Mouse (Mus musculus) heart, embryonic 16.5 days (tissue): Measurements from ENCODE around the gene Ssr2. TPM values are rescaled to one million over a fixed set of nuclear protein-coding genes. Genes with fewer than 3 reads are reported as not detected.
"Not testable (repeated sequence)": the region's sequence is repeated elsewhere in the genome, so short reads cannot be mapped to it uniquely, and the experiment has no call there.

ENCODE experiments used
- ATAC-seq: fragments of 200-750 bp; cut with Nextera tagmentation; replicated peaks from 2 replicates; pipeline ENCODE4 v1.8.0; 2017; ENCODE audit warnings: moderate number of reproducible peaks; ENCODE audit not compliant: insufficient read depth, low FRiP score; ENCODE audit errors: extremely low read depth
- H3K27ac ChIP-seq: fragments of 300-500 bp; sonication (generic); 2 replicates; pipeline ENCODE4 v1.5.1; 2014; ENCODE audit warnings: mild to moderate bottlenecking, low read length, control low read depth, moderate library complexity
- H3K27me3 ChIP-seq: fragments of 300-500 bp; sonication (generic); 2 replicates; pipeline ENCODE4 v1.6.1; 2014; ENCODE audit warnings: low read length, mixed read lengths; ENCODE audit not compliant: control insufficient read depth, insufficient read depth
- H3K36me3 ChIP-seq: fragments of 300-500 bp; sonication (generic); 2 replicates; pipeline ENCODE4 v1.6.1; 2014; ENCODE audit not compliant: control insufficient read depth, insufficient read depth
- H3K4me1 ChIP-seq: fragments of 300-500 bp; sonication (generic); 2 replicates; pipeline ENCODE4 v1.6.1; 2014; ENCODE audit warnings: low read length, mixed read lengths; ENCODE audit not compliant: control insufficient read depth, insufficient read depth
- H3K4me2 ChIP-seq: fragments of 300-500 bp; sonication (generic); 2 replicates; pipeline ENCODE4 v1.6.1; 2014; ENCODE audit warnings: low read depth, mild to moderate bottlenecking, control low read depth, low read length
- H3K4me3 ChIP-seq: fragments of 300-500 bp; sonication (generic); 2 replicates; pipeline ENCODE4 v1.5.1; 2014; ENCODE audit warnings: mild to moderate bottlenecking, control low read depth, low read length
- H3K9ac ChIP-seq: fragments of 300-500 bp; sonication (generic); 2 replicates; pipeline ENCODE4 v1.6.1; 2014; ENCODE audit warnings: low read length, control low read depth
- H3K9me3 ChIP-seq: fragments of 300-500 bp; sonication (generic); replicated peaks from 2 replicates; pipeline ENCODE4 v1.6.1; 2016; ENCODE audit warnings: low read length; ENCODE audit not compliant: control insufficient read depth
- WGBS: fragments of 180-500 bp; shearing (Covaris S2); extraction: QIAGEN DNeasy Blood & Tissue Kit; methylation state at CpG from one replicate; pipeline ENCODE4 v1.1.7; 2014; 5-methylcytosine and 5-hydroxymethylcytosine counted together
- polyA plus RNA-seq: library from polyadenylated mRNA; unstranded; fragments of >200 nt; fragmentation: Nextera tagmentation; extraction: Ambion mirVana; gene quantifications from 2 replicates; pipeline ENCODE4 v1.2.1, GENCODE M21; 2015

The Ssr2 gene
- polyA plus RNA-seq, 1 experiment from 2014 or later, result 136 TPM

DNA sequence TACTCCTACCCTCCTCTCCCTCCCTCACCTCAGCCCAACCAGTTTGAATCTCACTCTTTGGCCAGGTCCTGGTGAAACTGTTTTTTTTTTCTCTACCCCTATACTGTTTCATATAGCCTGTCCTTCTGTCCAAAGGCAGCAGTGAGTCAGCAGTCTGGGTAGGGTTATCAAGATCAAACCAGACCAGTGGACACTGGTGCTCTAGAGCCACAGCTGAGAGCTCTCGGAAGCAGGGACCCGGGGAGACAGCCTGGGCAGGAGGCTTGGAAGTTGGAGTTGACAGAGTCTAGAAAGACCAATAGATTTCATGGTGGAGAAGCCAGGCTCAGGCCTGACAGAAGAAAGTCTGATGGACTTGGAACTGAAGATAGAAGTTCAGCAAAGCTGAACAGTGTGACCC is 7.1 kb upstream of the Ssr2 start:
- no peak for ATAC-seq
- Histone ChIP-seq H3K4me2 (no peak overlapping the region), H3K27ac (no peak overlapping the region), H3K9ac (no peak overlapping the region), H3K9me3 (no peaks in the 10 kb centered on the region), H3K4me3 (no peak overlapping the region), H3K36me3 (peaks cover 55% of the 10 kb centered on the region), H3K27me3 (no peaks in the 10 kb centered on the region), H3K4me1 (0 out of 2 replicates have a peak, but pooled peaks cover 3% of the 10 kb centered on the region)
- 90% methylated on average over 2 of the region's 2 CpGs for WGBS

DNA sequence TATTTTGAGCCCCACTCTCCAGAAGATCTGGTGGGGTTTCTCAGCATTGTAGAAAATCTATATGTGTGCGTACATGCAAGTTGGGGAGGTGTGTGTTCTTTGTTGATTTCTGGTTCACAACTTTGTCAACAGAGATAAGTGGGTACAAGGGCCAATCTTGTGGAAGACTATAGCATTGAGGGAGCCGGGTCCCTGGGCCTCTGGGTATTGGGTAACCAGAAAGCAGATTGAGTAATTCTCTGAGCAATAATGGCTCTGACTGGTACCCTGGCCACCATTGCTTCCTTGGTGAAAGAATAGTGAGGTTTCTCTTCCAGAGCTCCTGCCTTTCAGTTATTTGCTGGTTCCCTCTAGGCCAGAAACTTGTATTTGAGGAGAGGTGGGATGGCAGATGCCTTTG is 6.6 kb upstream of the Ssr2 start:
- Histone ChIP-seq H3K4me1 (0 out of 2 replicates have a peak, but pooled peaks cover 3% of the 10 kb centered on the region), H3K27me3 (no peaks in the 10 kb centered on the region), H3K9ac (no peak overlapping the region), H3K4me2 (no peak overlapping the region), H3K9me3 (no peaks in the 10 kb centered on the region), H3K36me3 (peaks cover 52% of the 10 kb centered on the region), H3K4me3 (no peak overlapping the region), H3K27ac (no peak overlapping the region)
- ATAC-seq, result no peak
- 94% methylated on average over 2 of the region's 2 CpGs for WGBS

DNA sequence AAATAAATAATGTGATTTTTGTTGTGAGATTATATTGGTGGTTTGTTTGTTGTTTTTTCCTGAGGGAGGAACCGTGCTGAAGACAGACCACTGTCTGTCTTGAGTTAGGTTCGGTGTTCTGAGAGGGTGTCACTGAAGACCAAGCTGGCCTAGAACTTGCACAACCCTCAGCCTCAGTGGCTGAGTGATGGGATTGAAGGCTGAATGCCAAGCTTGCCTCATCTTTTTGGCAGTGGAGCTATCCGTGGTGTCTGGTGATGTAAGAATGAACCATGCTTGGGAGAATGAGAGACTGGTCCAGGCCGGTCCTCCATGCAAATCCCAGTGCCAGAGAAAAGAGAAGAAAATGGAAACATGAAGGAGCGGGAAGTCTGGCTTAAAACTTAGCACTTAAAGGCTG is 6.0 kb upstream of the Ssr2 start:
- Histone ChIP-seq H3K27ac (no peak overlapping the region), H3K9me3 (no peaks in the 10 kb centered on the region), H3K4me2 (no peak overlapping the region), H3K36me3 (peaks cover 46% of the 10 kb centered on the region), H3K4me3 (no peak overlapping the region), H3K4me1 (0 out of 2 replicates have a peak, but pooled peaks cover 3% of the 10 kb centered on the region), H3K9ac (no peak overlapping the region), H3K27me3 (no peaks in the 10 kb centered on the region)
- 85% methylated on average over 5 of the region's 5 CpGs for WGBS
- no peak for ATAC-seq

DNA sequence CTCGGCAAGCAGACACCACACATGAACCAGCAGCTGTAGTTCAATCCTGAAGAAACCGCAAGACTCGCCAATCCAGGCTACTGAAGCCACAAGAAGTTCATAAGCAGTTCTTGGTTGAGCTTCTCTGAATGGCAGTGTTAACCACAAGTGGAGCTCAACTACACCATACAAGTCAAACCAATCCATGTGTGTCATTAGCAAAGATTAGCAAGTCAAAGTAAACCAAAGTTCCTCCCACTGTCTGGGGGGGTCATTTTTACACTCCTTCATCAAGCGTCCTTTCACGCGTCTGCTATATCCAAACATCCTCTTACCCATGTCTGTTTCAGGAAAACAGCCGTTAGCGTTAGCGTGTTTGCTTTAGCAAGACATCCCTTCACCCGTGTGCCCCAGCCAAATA is 5.3 kb upstream of the Ssr2 start:
- H3K4me2 ChIP-seq, result no peak overlapping the region
- 0 out of 2 replicates have a peak, but pooled peaks cover 3% of the 10 kb centered on the region for H3K4me1 ChIP-seq
- no peak overlapping the region for H3K4me3 ChIP-seq
- H3K9me3 ChIP-seq, result no peaks in the 10 kb centered on the region
- 89% methylated on average over 10 of the region's 10 CpGs for WGBS
- H3K27ac ChIP-seq, result no peak overlapping the region
- no peak overlapping the region for H3K9ac ChIP-seq
- H3K36me3 ChIP-seq, result peaks cover 40% of the 10 kb centered on the region
- no peaks in the 10 kb centered on the region for H3K27me3 ChIP-seq
- ATAC-seq, result no peak

DNA sequence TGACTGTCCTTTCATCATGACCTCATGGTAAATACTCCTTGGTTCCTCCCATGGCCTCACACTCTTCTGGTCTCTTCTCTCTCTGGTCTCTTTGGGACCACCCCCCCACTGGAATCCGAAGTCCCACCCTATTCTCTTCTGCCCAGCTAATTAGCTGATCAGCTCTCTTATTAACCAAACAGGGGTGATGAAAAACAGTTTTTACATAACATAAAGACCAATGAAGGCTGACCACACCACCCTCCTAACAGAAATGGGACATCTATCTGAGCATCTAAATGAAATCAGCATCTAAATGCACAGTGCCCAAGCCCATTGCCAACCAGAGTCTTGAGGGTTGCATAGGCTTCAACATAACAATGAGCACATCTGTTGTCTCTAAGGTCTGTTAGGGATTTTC is 3.8 kb upstream of the Ssr2 start:
- Histone ChIP-seq H3K27ac (no peak overlapping the region), H3K36me3 (peaks cover 26% of the 10 kb centered on the region), H3K4me3 (no peak overlapping the region), H3K4me1 (no peaks in the 10 kb centered on the region), H3K9me3 (no peaks in the 10 kb centered on the region), H3K27me3 (no peaks in the 10 kb centered on the region), H3K9ac (no peak overlapping the region), H3K4me2 (no peak overlapping the region)
- 92% methylated on average over 1 of the region's 1 CpGs for WGBS
- no peak for ATAC-seq

DNA sequence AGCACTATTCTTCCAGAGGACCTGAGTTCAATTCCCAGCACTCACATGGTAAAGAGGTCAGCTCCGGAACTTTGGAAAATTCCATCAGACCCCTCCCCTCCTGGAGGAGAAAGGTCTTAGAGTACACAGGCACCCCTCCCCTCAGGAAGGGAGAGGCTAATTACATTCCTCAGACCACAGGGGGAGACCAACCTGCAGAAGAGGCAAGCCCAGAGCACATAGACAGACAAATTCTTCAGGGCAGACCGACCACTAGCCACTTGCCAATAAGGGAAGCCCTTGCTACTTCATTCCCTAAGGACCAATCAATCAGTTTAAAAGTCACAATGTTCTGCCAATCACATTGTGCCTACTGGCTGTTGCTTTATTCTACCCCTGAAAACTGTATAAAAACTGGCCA is 2.8 kb upstream of the Ssr2 start:
- peaks cover 20% of the 10 kb centered on the region for H3K36me3 ChIP-seq
- ATAC-seq, result no peak
- H3K4me2 ChIP-seq, result no peak overlapping the region
- no peaks in the 10 kb centered on the region for H3K9me3 ChIP-seq
- no peaks in the 10 kb centered on the region for H3K4me1 ChIP-seq
- H3K27me3 ChIP-seq, result no peaks in the 10 kb centered on the region
- 65% methylated on average over 2 of the region's 2 CpGs for WGBS
- no peak overlapping the region for H3K4me3 ChIP-seq
- no peak overlapping the region for H3K9ac ChIP-seq
- no peak overlapping the region for H3K27ac ChIP-seq

DNA sequence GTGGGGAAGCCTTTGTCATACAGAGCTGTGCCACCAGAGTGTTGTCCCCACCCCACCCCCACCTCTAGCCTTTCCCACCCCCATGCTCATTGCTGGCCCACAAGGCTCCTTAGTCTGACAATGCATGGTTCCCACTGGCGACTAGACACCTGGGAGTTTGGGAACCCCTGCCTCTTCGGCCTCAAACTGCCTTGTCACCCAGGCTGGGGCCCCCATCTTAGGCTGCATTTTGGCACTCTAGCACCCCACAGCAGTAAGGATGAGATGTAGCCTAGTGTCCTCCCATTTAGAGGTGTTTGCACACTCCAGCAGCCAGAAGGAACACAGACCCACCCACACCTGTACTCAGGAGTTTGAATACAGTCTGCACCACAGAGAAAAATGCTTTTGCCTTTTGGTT is 1.9 kb upstream of the Ssr2 start:
- no peak overlapping the region for H3K27ac ChIP-seq
- no peak overlapping the region for H3K4me2 ChIP-seq
- ATAC-seq, result no peak
- no peak overlapping the region for H3K4me3 ChIP-seq
- H3K27me3 ChIP-seq, result no peaks in the 10 kb centered on the region
- WGBS, result 75% methylated on average over 2 of the region's 2 CpGs
- no peak overlapping the region for H3K9ac ChIP-seq
- no peaks in the 10 kb centered on the region for H3K9me3 ChIP-seq
- H3K36me3 ChIP-seq, result peaks cover 12% of the 10 kb centered on the region
- H3K4me1 ChIP-seq, result no peaks in the 10 kb centered on the region

DNA sequence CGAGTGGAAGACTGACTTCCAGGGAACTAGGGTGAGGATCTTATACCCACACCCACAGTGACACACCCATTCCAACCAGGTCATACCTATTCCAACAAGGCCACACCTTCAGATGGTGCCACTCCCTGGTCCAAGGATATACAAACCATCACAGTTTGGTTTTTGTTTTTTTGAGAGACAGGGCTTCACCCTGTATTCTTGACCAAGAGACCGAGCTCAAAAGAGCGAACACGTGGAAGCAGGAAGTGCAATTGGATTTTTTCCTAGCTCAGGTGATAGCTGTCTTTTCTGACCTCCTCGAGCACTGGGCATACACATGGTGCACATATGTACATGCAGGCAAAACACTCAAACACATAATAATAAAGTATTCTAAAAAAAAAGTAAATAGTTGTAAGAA is 2.2 kb downstream of the Ssr2 start:
- H3K4me1 ChIP-seq, H3K4me2 ChIP-seq, H3K4me3 ChIP-seq, H3K27me3 ChIP-seq, ATAC-seq, H3K36me3 ChIP-seq, H3K9me3 ChIP-seq, H3K9ac ChIP-seq, H3K27ac ChIP-seq: not testable (repeated sequence)
- WGBS, result 74% methylated on average over 5 of the region's 5 CpGs

DNA sequence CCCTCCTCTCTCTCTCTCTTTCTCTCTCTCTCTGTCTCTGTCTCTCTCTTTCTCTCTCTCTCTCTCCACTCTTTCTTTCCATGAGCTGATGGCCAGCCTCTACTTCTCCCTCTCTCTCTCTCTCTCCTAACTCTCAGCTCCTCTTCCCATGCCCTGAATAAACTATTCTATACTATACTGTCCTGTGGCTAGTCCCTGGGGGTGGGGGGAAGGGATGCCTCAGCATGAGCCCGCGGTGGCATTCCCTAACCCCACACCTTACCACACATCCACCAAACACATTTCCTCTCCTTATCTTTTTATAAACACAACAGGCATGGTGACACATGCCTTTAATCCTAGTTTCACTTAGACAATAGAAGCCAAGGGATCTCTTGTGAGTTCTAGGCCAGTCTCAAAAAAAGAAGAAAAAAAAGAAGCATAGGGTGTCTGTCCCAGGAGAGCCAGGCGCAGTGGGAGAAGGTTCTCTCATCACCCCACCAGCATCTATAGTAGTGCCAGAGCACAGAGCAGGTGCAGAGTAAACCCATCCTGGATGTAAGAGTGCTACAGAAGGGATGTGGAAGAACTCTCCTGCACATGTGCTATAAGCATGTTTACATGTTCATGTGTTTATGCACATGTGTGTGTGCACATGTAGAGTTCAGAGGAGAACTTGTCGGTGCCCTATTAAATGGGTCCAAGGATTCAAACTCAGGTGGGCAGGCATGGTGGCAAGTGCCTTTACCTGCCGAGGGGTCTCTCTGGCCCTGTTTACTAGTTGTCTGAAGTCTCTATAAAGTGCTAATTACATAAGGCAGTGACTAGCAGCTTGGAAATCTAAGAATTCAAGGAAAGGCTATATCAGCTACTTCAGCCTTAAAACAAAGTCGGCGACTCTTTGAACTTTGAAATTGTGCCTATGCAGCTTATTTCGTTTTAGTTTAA is 3.1 kb downstream of the Ssr2 start:
- Histone ChIP-seq H3K27ac (no peak overlapping the region; the same call in 1 of the 2 replicates), H3K9ac (peak overlapping the region; percentile 89), H3K27me3 (no peaks in the 10 kb centered on the region), H3K4me2 (peak overlapping the region; percentile 95), H3K36me3 (peaks cover 16% of the 10 kb centered on the region; the same call in 1 of the 2 replicates), H3K9me3 (no peaks in the 10 kb centered on the region), H3K4me3 (peak overlapping the region; percentile 89), H3K4me1 (peaks cover 9% of the 10 kb centered on the region)
- 46% methylated on average over 8 of the region's 8 CpGs for WGBS
- no peak for ATAC-seq
